Mouse (Mus musculus): Measurements from ENCODE around the gene Cad. TPM values are rescaled to one million over a fixed set of nuclear protein-coding genes. Genes with fewer than 3 reads are reported as not detected.
A peak's percentile ranks its signal among the peaks of the same experiment; 100 is the strongest.
"Not testable (repeated sequence)": the region's sequence is repeated elsewhere in the genome, so short reads cannot be mapped to it uniquely, and the experiment has no call there.

The Cad gene
- polyA plus RNA-seq, 1 experiment from 2014 or later = 4.2 TPM

- Histone ChIP-seq H3K27ac (ENCODE audit: low read depth) (no peak overlapping the region), H3K36me3 (replicated peaks; ENCODE audit: insufficient read depth, low read length) (peaks cover 8% of the 10 kb centered on the region), H3K9me3 (ENCODE audit: low read length) (no peaks in the 10 kb centered on the region), H3K27me3 (ENCODE audit: insufficient read depth, low read length) (no peaks in the 10 kb centered on the region), H3K4me2 (ENCODE audit: low read depth, low read length) (no peak overlapping the region), H3K9ac (replicated peaks) (no peak overlapping the region), H3K4me3 (ENCODE audit: low read depth, low read length) (no peak overlapping the region), H3K4me1 (ENCODE audit: insufficient read depth) (peaks cover 7% of the 10 kb centered on the region; the same call in 1 of the 2 replicates)
- no peak for ATAC-seq
- TF ChIP-seq CTCF (IDR thresholded peaks at IDR 0.05; ENCODE audit: low read depth) (no peak), EP300 (IDR thresholded peaks at IDR 0.05; ENCODE audit: low read depth) (no peak)
- WGBS (ENCODE audit: insufficient replicate concordance) = 81% methylated on average over 6 of the region's 6 CpGs
- no peak for DNase-seq
Observed at GRCm38 (mm10) chr5:31046416-31046815, 8.2 kb upstream of the Cad start.

DNA sequence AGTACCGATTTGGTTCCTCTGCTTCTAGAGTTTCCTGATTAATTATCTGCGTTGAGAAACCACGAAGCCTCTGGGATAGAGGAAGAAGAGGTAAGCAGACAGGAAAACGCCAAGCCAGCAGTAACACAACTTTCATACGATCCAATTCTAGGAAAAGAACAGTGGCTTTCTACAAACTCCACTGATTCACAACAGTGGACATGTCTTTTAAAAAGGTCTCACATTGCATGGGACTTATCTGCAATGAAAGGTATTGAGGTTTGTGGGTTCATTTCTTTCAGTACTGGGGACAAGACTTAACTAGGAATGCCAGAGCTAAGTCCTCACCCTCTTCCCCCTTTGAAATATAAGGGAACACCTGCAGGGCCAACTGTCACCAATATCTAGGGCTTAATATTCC, 7.5 kb upstream of the Cad start:
- no peak for DNase-seq

GRCm38 (mm10) chr5:31047848-31048762, 6.5 kb upstream of the Cad start, which contains the start of gene Atraid:
Gene Atraid (plus strand): TSS chr5:31048312.
- WGBS (ENCODE audit: insufficient replicate concordance) = under 1% methylated on average over 73 of the region's 73 CpGs
- ATAC-seq = peak; percentile 94

More for the DNA sequence above, 7.5 kb upstream of the Cad start:
- peak overlapping the region; percentile 72 for H3K4me3 ChIP-seq (ENCODE audit: low read depth, low read length)
- 30% methylated on average over 5 of the region's 5 CpGs for WGBS (ENCODE audit: insufficient replicate concordance)
- no peak for ATAC-seq
- peak overlapping the region; percentile 80 for H3K9ac ChIP-seq (replicated peaks)
- H3K36me3 ChIP-seq (replicated peaks; ENCODE audit: insufficient read depth, low read length) = peaks cover 3% of the 10 kb centered on the region
- H3K9me3 ChIP-seq (ENCODE audit: low read length) = no peaks in the 10 kb centered on the region
- peaks cover 7% of the 10 kb centered on the region; the same call in 1 of the 2 replicates for H3K4me1 ChIP-seq (ENCODE audit: insufficient read depth)
- no peak for TF ChIP-seq CTCF (IDR thresholded peaks at IDR 0.05; ENCODE audit: low read depth)
- no peak overlapping the region for H3K27ac ChIP-seq (ENCODE audit: low read depth)
- peak overlapping the region; percentile 98 for H3K4me2 ChIP-seq (ENCODE audit: low read depth, low read length)
- H3K27me3 ChIP-seq (ENCODE audit: insufficient read depth, low read length) = no peaks in the 10 kb centered on the region

GRCm38 (mm10) chr5:31048763-31049641, 5.6 kb upstream of the Cad start, which contains the start of gene Slc5a6:
Gene Slc5a6 (minus strand): TSS chr5:31048924.
- Histone ChIP-seq H3K4me2 (ENCODE audit: low read depth, low read length) (peak within 1 kb of the TSS; percentile 98), H3K9me3 (ENCODE audit: low read length) (no peaks in the 10 kb centered on the region), H3K27me3 (ENCODE audit: insufficient read depth, low read length) (no peaks in the 10 kb centered on the region), H3K4me3 (ENCODE audit: low read depth, low read length) (peak within 1 kb of the TSS; percentile 72), H3K9ac (replicated peaks) (peak within 1 kb of the TSS; percentile 80), H3K36me3 (replicated peaks; ENCODE audit: insufficient read depth, low read length) (peaks cover 8% of the 10 kb centered on the region; the same call in 1 of the 2 replicates), H3K4me1 (ENCODE audit: insufficient read depth) (peaks cover 9% of the 10 kb centered on the region), H3K27ac (ENCODE audit: low read depth) (peak within 1 kb of the TSS; percentile 92)
- peak; percentile 72 for TF ChIP-seq CTCF (IDR thresholded peaks at IDR 0.05; ENCODE audit: low read depth)
- TF ChIP-seq EP300 (IDR thresholded peaks at IDR 0.05; ENCODE audit: low read depth) = no peak
- peak; percentile 51 for DNase-seq
- under 1% methylated on average over 23 of the region's 23 CpGs for WGBS (ENCODE audit: insufficient replicate concordance)
- ATAC-seq = peak; percentile 24

More at GRCm38 (mm10) chr5:31047848-31048762, 6.5 kb upstream of the Cad start, which contains the start of gene Atraid:
- H3K27me3 ChIP-seq (ENCODE audit: insufficient read depth, low read length) = no peaks in the 10 kb centered on the region
- H3K9me3 ChIP-seq (ENCODE audit: low read length) = no peaks in the 10 kb centered on the region
- peak within 1 kb of the TSS; percentile 92 for H3K27ac ChIP-seq (ENCODE audit: low read depth)
- peak within 1 kb of the TSS; percentile 98 for H3K4me2 ChIP-seq (ENCODE audit: low read depth, low read length)
- H3K4me1 ChIP-seq (ENCODE audit: insufficient read depth) = peaks cover 7% of the 10 kb centered on the region; the same call in 1 of the 2 replicates
- peak within 1 kb of the TSS; percentile 80 for H3K9ac ChIP-seq (replicated peaks)
- DNase-seq = peak; percentile 99
- H3K4me3 ChIP-seq (ENCODE audit: low read depth, low read length) = peak within 1 kb of the TSS; percentile 72
- peaks cover 8% of the 10 kb centered on the region; the same call in 1 of the 2 replicates for H3K36me3 ChIP-seq (replicated peaks; ENCODE audit: insufficient read depth, low read length)
- TF ChIP-seq CTCF (IDR thresholded peaks at IDR 0.05; ENCODE audit: low read depth) (0 out of 2 replicates have a peak, but pooled peaks have one; percentile 13), EP300 (IDR thresholded peaks at IDR 0.05; ENCODE audit: low read depth) (peak; percentile 26)

GRCm38 (mm10) chr5:31050427-31050826, 4.2 kb upstream of the Cad start:
- H3K9ac ChIP-seq (replicated peaks) = no peak overlapping the region
- peaks cover 8% of the 10 kb centered on the region; the same call in 1 of the 2 replicates for H3K36me3 ChIP-seq (replicated peaks; ENCODE audit: insufficient read depth, low read length)
- H3K27me3 ChIP-seq (ENCODE audit: insufficient read depth, low read length) = no peaks in the 10 kb centered on the region
- DNase-seq = no peak
- ATAC-seq = no peak
- H3K4me2 ChIP-seq (ENCODE audit: low read depth, low read length) = no peak overlapping the region
- no peak for TF ChIP-seq CTCF (IDR thresholded peaks at IDR 0.05; ENCODE audit: low read depth)
- TF ChIP-seq EP300 (IDR thresholded peaks at IDR 0.05; ENCODE audit: low read depth) = no peak
- H3K27ac ChIP-seq (ENCODE audit: low read depth) = no peak overlapping the region
- no peaks in the 10 kb centered on the region for H3K9me3 ChIP-seq (ENCODE audit: low read length)
- H3K4me3 ChIP-seq (ENCODE audit: low read depth, low read length) = no peak overlapping the region
- H3K4me1 ChIP-seq (ENCODE audit: insufficient read depth) = peaks cover 19% of the 10 kb centered on the region

DNA sequence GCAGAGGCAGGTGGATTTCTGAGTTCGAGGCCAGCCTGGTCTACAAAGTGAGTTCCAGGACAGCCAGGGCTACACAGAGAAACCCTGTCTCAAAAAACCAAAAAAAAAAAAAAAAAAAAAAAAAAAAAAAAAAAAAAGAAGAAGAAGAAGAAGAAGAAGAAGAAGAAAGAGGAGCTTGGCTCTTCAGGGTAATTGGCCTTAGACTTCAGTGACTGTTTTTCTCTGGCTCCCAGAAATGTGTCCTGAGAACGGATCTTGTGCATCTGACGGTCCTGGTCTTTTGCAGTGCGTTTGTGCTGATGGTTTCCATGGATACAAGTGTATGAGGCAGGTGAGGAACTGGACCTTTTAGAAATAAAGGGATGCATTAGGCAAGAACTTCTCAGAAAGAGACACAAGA, 852 bp upstream of the Cad start:
- Histone ChIP-seq H3K4me2 (ENCODE audit: low read depth, low read length) (peak overlapping the region; percentile 99), H3K4me3 (ENCODE audit: low read depth, low read length) (peak overlapping the region; percentile 61; the same call in 1 of the 2 replicates), H3K36me3 (replicated peaks; ENCODE audit: insufficient read depth, low read length) (peaks cover 14% of the 10 kb centered on the region), H3K9ac (replicated peaks) (peak overlapping the region; percentile 71; the same call in 1 of the 2 replicates), H3K4me1 (ENCODE audit: insufficient read depth) (peaks cover 17% of the 10 kb centered on the region)
- not testable (repeated sequence) for H3K27me3 ChIP-seq (ENCODE audit: insufficient read depth, low read length); DNase-seq; H3K27ac ChIP-seq (ENCODE audit: low read depth); ATAC-seq; H3K9me3 ChIP-seq (ENCODE audit: low read length)
- WGBS (ENCODE audit: insufficient replicate concordance) = 76% methylated on average over 4 of the region's 4 CpGs

All from liver, postnatal 0 days (tissue).